Mouse (Mus musculus): ENCODE results near the gene Ttpal. TPM values are rescaled to one million over a fixed set of nuclear protein-coding genes. Genes with fewer than 3 reads are reported as not detected.
"Not testable (repeated sequence)": the region's sequence is repeated elsewhere in the genome, so short reads cannot be mapped to it uniquely, and the experiment has no call there.

Ttpal gene
- polyA plus RNA-seq, 1 experiment from 2014 or later: 31.4 TPM

DNA sequence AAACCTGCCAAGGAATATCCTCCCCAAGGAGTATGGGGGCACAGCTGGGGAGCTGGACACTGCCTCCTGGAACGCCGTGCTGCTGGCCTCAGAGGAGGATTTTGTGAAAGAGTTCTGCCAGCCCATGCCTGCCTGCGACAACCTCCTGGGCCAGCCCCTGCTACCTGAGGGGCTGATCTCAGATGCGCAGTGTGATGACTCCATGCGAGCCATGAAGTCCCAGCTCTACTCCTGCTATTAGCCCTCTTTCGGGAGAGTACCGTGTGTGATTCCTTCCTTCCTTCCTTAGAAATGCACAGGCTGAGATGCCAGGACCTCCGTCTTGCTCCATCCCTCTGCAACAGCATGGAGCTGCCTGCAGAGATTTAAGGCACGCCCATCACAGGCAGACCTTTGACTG lies 13.3 kb downstream of the Ttpal start:
- no peak for ATAC-seq (ENCODE audit: insufficient read depth, low FRiP score)
- Histone ChIP-seq H3K9me3 (replicated peaks; ENCODE audit: control insufficient read depth, low read length) (no peaks in the 10 kb centered on the region), H3K36me3 (ENCODE audit: control insufficient read depth, insufficient read depth, low read length) (peaks cover 19% of the 10 kb centered on the region), H3K4me1 (ENCODE audit: control insufficient read depth, insufficient read depth, low read length) (no peaks in the 10 kb centered on the region), H3K27me3 (ENCODE audit: control insufficient read depth, insufficient read depth, low read length) (no peaks in the 10 kb centered on the region), H3K9ac (ENCODE audit: low read length) (no peak overlapping the region), H3K27ac (ENCODE audit: low read length) (no peak overlapping the region), H3K4me3 (replicated peaks; ENCODE audit: low read length) (no peak overlapping the region), H3K4me2 (ENCODE audit: low read depth, low read length) (no peak overlapping the region)
- WGBS: 92% methylated on average over 9 of the region's 9 CpGs

DNA sequence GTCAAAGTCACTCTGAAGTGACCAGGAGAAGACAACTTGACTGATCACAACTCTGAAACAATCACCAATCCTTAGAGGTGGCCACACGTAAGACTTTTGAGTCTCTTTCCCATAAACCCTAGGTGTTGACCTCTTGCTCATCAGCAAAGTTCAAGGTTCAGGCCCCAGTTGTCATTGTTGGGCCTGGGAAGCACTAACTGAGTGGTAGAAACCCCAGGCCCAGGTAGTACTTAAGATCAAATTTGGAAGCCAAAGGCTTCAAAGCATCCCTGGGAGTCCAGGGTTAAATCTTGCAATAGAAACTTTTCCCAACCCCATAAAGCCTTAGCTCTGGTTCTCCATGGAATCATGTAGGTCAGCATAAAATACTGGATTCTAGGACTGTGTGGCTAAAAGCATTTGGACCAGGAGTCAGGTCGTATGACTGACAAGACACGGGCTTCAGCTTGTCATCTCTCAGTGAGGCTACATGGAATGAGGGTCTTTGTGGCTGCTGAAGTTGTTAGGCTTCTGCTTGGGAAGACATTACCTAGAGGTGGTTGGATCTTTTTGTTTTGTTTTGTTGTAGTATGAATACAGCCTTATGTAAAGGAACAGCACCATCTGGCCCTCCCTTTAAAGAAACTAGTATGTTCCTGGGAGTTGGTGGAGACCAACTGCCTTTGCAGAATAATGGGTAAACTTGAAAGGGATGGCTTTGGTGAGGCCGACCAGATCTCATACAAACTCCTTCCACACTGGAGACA lies 14.0 kb downstream of the Ttpal start:
- whole genome bisulfite sequencing: 85% methylated on average over 4 of the region's 4 CpGs
- H3K36me3 ChIP-seq (ENCODE audit: control insufficient read depth, insufficient read depth, low read length): peaks cover 19% of the 10 kb centered on the region
- no peak overlapping the region for H3K4me2 ChIP-seq (ENCODE audit: low read depth, low read length)
- H3K9me3 ChIP-seq (replicated peaks; ENCODE audit: control insufficient read depth, low read length): no peaks in the 10 kb centered on the region
- H3K27me3 ChIP-seq (ENCODE audit: control insufficient read depth, insufficient read depth, low read length): no peaks in the 10 kb centered on the region
- no peak overlapping the region for H3K9ac ChIP-seq (ENCODE audit: low read length)
- H3K4me1 ChIP-seq (ENCODE audit: control insufficient read depth, insufficient read depth, low read length): no peaks in the 10 kb centered on the region
- no peak overlapping the region for H3K4me3 ChIP-seq (replicated peaks; ENCODE audit: low read length)
- no peak overlapping the region for H3K27ac ChIP-seq (ENCODE audit: low read length)
- ATAC-seq (ENCODE audit: insufficient read depth, low FRiP score): no peak

DNA sequence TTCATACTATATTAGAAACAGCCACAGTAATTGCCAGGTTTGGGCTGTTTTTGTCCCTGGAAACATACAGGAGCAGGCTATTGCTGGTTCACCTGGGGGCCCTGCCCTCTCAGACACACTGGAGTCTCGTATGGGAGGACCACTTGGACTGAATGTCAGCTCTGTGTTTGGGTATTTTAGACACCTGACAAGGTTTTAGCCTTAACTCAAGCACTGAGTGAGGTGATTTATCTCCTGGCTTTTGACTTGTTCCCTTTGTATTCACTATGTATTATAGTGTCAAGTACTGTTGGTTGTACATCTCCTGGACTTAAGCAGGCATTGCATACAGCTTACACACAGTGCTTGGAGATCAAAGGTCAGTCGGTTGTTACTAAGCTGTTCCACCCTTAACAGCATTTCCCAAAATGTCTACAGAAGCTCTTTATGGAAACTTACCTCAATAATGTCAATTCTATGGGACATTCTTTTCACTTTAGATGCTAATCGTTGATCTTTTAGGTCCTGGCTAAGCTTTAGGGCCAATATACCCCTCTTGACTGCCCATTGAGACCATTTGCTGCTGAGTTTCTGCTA lies 14.6 kb downstream of the Ttpal start:
- Histone ChIP-seq H3K9ac (ENCODE audit: low read length) (no peak overlapping the region), H3K27me3 (ENCODE audit: control insufficient read depth, insufficient read depth, low read length) (no peaks in the 10 kb centered on the region), H3K9me3 (replicated peaks; ENCODE audit: control insufficient read depth, low read length) (no peaks in the 10 kb centered on the region), H3K4me2 (ENCODE audit: low read depth, low read length) (no peak overlapping the region), H3K4me3 (replicated peaks; ENCODE audit: low read length) (no peak overlapping the region), H3K27ac (ENCODE audit: low read length) (no peak overlapping the region), H3K36me3 (ENCODE audit: control insufficient read depth, insufficient read depth, low read length) (peaks cover 19% of the 10 kb centered on the region), H3K4me1 (ENCODE audit: control insufficient read depth, insufficient read depth, low read length) (no peaks in the 10 kb centered on the region)
- ATAC-seq (ENCODE audit: insufficient read depth, low FRiP score): no peak
- WGBS: 76% methylated on average over 3 of the region's 3 CpGs

DNA sequence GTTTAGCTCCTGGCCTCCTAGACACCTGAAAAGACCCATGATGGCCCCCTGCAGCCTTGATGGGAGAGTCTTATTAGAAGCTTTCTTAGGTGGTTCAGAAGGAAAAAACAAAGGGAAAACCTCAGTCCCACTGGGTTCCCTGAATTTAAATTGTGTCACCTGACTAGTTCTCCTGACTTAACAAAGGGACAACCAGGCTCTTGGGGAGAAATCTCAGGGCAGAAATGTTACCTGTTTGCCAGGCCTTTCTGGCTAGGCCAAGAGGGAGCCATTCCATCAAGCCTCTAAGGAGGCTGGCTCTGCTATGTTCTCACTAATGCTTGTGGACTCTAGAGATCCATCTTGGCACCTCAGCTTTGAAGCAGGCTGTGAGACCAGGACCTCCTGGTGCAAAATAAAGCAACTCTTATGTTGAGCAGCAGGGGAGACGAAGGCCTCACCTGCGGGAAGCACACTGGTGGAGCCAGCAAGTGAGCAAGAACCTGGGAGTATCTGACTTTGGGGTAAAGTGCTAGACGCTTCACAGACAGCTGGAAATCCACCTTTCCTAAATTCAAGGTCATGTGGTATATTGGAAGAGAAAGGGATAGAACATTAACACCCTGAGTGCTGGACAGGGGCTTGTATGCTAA lies 15.2 kb downstream of the Ttpal start:
- 68% methylated on average over 3 of the region's 3 CpGs for WGBS
- H3K4me2 ChIP-seq (ENCODE audit: low read depth, low read length): no peak overlapping the region
- peaks cover 19% of the 10 kb centered on the region for H3K36me3 ChIP-seq (ENCODE audit: control insufficient read depth, insufficient read depth, low read length)
- no peak overlapping the region for H3K9ac ChIP-seq (ENCODE audit: low read length)
- no peak for ATAC-seq (ENCODE audit: insufficient read depth, low FRiP score)
- no peak overlapping the region for H3K4me3 ChIP-seq (replicated peaks; ENCODE audit: low read length)
- no peak overlapping the region for H3K27ac ChIP-seq (ENCODE audit: low read length)
- no peaks in the 10 kb centered on the region for H3K4me1 ChIP-seq (ENCODE audit: control insufficient read depth, insufficient read depth, low read length)
- no peaks in the 10 kb centered on the region for H3K9me3 ChIP-seq (replicated peaks; ENCODE audit: control insufficient read depth, low read length)
- no peaks in the 10 kb centered on the region for H3K27me3 ChIP-seq (ENCODE audit: control insufficient read depth, insufficient read depth, low read length)

DNA sequence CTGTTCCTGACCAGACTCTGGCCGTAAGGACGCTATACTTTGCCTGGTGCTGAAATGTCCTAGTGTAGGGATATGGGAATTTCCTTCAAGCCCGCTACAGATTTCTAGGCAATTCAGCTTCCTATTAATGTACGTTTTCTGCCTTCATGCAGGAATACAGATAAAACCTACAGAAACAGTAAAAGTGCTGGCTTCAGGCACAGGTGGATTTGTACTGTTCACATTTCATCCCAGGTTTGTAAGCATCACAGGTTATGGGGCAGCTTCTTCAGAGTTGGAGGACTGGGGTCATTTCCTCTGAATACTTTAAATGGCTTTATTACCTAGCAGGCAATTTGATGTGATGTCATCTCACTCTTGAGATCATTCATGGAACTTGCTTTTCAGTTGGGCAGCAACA lies 15.8 kb downstream of the Ttpal start:
- no peaks in the 10 kb centered on the region for H3K9me3 ChIP-seq (replicated peaks; ENCODE audit: control insufficient read depth, low read length)
- no peak overlapping the region for H3K4me2 ChIP-seq (ENCODE audit: low read depth, low read length)
- peaks cover 15% of the 10 kb centered on the region for H3K36me3 ChIP-seq (ENCODE audit: control insufficient read depth, insufficient read depth, low read length)
- H3K9ac ChIP-seq (ENCODE audit: low read length): no peak overlapping the region
- no peak overlapping the region for H3K27ac ChIP-seq (ENCODE audit: low read length)
- 93% methylated on average over 4 of the region's 4 CpGs for whole genome bisulfite sequencing
- no peaks in the 10 kb centered on the region for H3K4me1 ChIP-seq (ENCODE audit: control insufficient read depth, insufficient read depth, low read length)
- ATAC-seq (ENCODE audit: insufficient read depth, low FRiP score): no peak
- no peaks in the 10 kb centered on the region for H3K27me3 ChIP-seq (ENCODE audit: control insufficient read depth, insufficient read depth, low read length)
- no peak overlapping the region for H3K4me3 ChIP-seq (replicated peaks; ENCODE audit: low read length)

DNA sequence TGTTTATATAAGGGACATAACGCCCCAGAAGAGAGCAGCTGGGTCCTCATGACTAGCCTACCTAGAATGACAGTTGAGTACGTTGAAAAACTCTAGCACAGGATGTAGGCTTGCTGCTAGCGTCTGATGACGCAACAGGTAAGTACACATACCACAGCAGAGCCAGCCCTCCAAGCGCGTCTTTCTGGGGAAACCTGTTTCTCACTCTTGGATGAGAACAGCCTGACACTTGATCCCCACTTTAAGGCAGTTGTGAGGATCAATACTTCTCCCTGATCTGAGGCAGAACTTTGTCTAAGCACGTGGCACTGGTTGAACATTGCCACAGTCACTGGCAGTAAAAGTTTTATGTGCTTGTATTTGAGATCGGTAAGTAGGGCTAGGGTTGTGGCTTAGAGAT lies 18.3 kb downstream of the Ttpal start:
- H3K4me1 ChIP-seq (ENCODE audit: control insufficient read depth, insufficient read depth, low read length): no peaks in the 10 kb centered on the region
- ATAC-seq (ENCODE audit: insufficient read depth, low FRiP score): peak; percentile 64; the same call in 1 of the 2 replicates
- no peaks in the 10 kb centered on the region for H3K9me3 ChIP-seq (replicated peaks; ENCODE audit: control insufficient read depth, low read length)
- H3K27me3 ChIP-seq (ENCODE audit: control insufficient read depth, insufficient read depth, low read length): no peaks in the 10 kb centered on the region
- H3K4me2 ChIP-seq (ENCODE audit: low read depth, low read length): no peak overlapping the region
- H3K36me3 ChIP-seq (ENCODE audit: control insufficient read depth, insufficient read depth, low read length): peaks cover 17% of the 10 kb centered on the region
- 59% methylated on average over 8 of the region's 8 CpGs for WGBS
- no peak overlapping the region for H3K4me3 ChIP-seq (replicated peaks; ENCODE audit: low read length)
- no peak overlapping the region for H3K27ac ChIP-seq (ENCODE audit: low read length)
- H3K9ac ChIP-seq (ENCODE audit: low read length): no peak overlapping the region

DNA sequence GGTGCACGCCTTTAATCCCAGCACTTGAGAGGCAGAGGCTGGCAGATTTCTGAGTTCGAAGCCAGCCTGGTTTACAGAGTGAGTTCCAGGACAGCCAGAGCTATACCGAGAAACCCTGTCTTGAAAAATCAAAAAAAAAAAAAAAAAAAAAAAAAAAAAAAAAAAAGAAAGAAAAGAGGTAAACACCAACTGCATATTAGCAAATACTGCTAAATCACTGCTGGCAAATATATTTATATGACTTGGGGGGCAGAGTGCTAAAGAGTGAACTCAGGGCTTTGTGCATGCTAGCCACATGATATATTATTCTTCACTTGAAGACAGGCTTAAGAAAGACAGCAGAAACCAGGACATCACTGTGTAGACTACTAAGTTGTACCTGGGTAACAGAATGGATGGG lies 19.3 kb downstream of the Ttpal start:
- peaks cover 13% of the 10 kb centered on the region for H3K36me3 ChIP-seq (ENCODE audit: control insufficient read depth, insufficient read depth, low read length)
- not testable (repeated sequence) for H3K9me3 ChIP-seq (replicated peaks; ENCODE audit: control insufficient read depth, low read length); H3K27ac ChIP-seq (ENCODE audit: low read length); ATAC-seq (ENCODE audit: insufficient read depth, low FRiP score); H3K27me3 ChIP-seq (ENCODE audit: control insufficient read depth, insufficient read depth, low read length); H3K4me1 ChIP-seq (ENCODE audit: control insufficient read depth, insufficient read depth, low read length); H3K4me3 ChIP-seq (replicated peaks; ENCODE audit: low read length); H3K4me2 ChIP-seq (ENCODE audit: low read depth, low read length); H3K9ac ChIP-seq (ENCODE audit: low read length)
- 92% methylated on average over 3 of the region's 3 CpGs for WGBS

DNA sequence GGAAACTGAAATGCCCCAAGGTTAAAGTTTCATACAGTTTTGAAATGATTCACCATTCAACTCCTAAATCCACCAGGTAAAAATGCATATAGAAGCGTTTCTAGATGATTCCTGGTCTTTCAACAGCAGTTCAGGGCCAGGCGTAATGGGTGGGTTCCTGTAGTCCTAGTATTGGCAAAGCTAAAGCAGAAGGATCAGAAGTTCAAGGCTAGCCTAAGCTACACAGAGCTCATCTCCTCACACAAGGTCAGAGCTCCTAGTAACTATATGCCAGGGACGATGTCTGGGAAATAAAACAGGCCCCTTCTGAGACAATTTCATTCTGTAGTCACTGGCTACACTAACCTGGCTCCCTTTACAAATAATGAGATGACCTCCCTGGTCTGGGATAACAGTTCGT lies 29.1 kb downstream of the Ttpal start:
- Histone ChIP-seq H3K27ac (ENCODE audit: low read length) (no peak overlapping the region), H3K4me3 (replicated peaks; ENCODE audit: low read length) (no peak overlapping the region), H3K4me1 (ENCODE audit: control insufficient read depth, insufficient read depth, low read length) (no peaks in the 10 kb centered on the region), H3K4me2 (ENCODE audit: low read depth, low read length) (no peak overlapping the region), H3K9ac (ENCODE audit: low read length) (no peak overlapping the region), H3K27me3 (ENCODE audit: control insufficient read depth, insufficient read depth, low read length) (no peaks in the 10 kb centered on the region), H3K9me3 (replicated peaks; ENCODE audit: control insufficient read depth, low read length) (no peaks in the 10 kb centered on the region), H3K36me3 (ENCODE audit: control insufficient read depth, insufficient read depth, low read length) (peaks cover 51% of the 10 kb centered on the region)
- 93% methylated on average over 4 of the region's 4 CpGs for WGBS
- no peak for ATAC-seq (ENCODE audit: insufficient read depth, low FRiP score)

DNA sequence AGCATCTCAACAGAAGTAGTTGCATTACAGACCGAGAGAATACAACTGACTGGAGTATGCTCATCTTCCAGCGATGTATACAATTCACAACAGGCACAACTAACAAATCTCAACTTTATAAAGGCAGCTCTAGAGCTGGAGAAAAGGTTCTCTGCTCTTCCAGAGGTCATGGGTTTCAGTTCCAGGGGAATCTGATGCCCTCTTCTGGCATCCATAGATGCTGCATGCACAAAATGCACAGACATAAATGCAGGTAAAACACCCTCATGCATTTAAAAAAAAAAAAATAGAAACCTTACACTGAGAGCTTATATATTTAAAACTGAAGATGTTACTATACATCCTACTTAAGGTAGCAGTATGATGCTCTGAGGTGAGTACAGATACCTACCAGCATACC lies 29.6 kb downstream of the Ttpal start:
- Histone ChIP-seq H3K4me3 (replicated peaks; ENCODE audit: low read length) (no peak overlapping the region), H3K27ac (ENCODE audit: low read length) (no peak overlapping the region), H3K36me3 (ENCODE audit: control insufficient read depth, insufficient read depth, low read length) (peaks cover 48% of the 10 kb centered on the region), H3K9ac (ENCODE audit: low read length) (no peak overlapping the region), H3K4me2 (ENCODE audit: low read depth, low read length) (no peak overlapping the region), H3K27me3 (ENCODE audit: control insufficient read depth, insufficient read depth, low read length) (no peaks in the 10 kb centered on the region), H3K4me1 (ENCODE audit: control insufficient read depth, insufficient read depth, low read length) (no peaks in the 10 kb centered on the region), H3K9me3 (replicated peaks; ENCODE audit: control insufficient read depth, low read length) (no peaks in the 10 kb centered on the region)
- ATAC-seq (ENCODE audit: insufficient read depth, low FRiP score): no peak
- 91% methylated on average over 2 of the region's 2 CpGs for whole genome bisulfite sequencing

Measured in stomach, embryonic 16.5 days (tissue).